Mouse (Mus musculus): ENCODE data around the gene Hpn. TPM values are rescaled to one million over a fixed set of nuclear protein-coding genes. Genes with fewer than 3 reads are reported as not detected.

Gene Hpn
- total RNA-seq (2014; rRNA removed): 0.49 and 2.6 TPM in 2 replicates
- 0.62 TPM in 1 of 2 replicates, not detected in the other for polyA plus RNA-seq (2015; fragmentation: Nextera tagmentation; extraction: Ambion mirVana)

DNA sequence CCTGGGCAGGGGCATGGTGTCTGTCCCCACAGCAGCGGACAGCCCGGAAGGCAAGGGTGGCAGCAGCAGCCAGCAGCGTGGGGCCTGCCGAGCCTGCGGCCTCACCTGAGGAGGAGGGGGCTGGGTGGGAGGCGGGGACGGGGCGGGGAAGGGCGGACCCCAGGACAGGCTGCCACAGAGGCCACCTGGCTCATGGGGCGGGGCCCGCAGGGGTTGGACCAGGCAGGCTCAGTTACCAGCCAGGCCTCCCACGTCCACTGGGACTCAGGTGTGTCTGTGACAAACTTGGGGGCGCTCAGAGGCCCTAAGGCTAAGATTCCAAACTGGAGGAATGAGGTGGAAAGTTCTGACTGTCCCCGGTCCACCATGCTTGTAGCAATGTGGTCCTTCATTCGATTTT is at the start of gene Hpn:
Hpn (minus strand) TSS at position 109 of the 400 bp plus-strand sequence.
- ATAC-seq (ENCODE audit: low FRiP score) (no peak), DNase-seq (ENCODE audit: low spot score) (no peak)
- no peak within 1 kb of the TSS for H3K27ac ChIP-seq (ENCODE audit: low read depth, low read length)
- no peaks in the 10 kb centered on the region for H3K36me3 ChIP-seq (ENCODE audit: insufficient read depth, low read length)
- 22% methylated on average over 11 of the region's 15 CpGs for WGBS
- no peak within 1 kb of the TSS for H3K9ac ChIP-seq (replicated peaks; ENCODE audit: low read length, poor library complexity, severe bottlenecking)
- TF ChIP-seq CTCF (IDR thresholded peaks at IDR 0.05): no peak
- H3K4me2 ChIP-seq (ENCODE audit: low read depth, low read length, poor library complexity, severe bottlenecking): no peak within 1 kb of the TSS
- no peaks in the 10 kb centered on the region for H3K9me3 ChIP-seq (ENCODE audit: low read length)
- no peaks in the 10 kb centered on the region for H3K27me3 ChIP-seq (ENCODE audit: insufficient read depth, low read length)
- no peak within 1 kb of the TSS for H3K4me3 ChIP-seq (ENCODE audit: low read depth, low read length)
- no peaks in the 10 kb centered on the region for H3K4me1 ChIP-seq (ENCODE audit: insufficient read depth, low read length)

DNA sequence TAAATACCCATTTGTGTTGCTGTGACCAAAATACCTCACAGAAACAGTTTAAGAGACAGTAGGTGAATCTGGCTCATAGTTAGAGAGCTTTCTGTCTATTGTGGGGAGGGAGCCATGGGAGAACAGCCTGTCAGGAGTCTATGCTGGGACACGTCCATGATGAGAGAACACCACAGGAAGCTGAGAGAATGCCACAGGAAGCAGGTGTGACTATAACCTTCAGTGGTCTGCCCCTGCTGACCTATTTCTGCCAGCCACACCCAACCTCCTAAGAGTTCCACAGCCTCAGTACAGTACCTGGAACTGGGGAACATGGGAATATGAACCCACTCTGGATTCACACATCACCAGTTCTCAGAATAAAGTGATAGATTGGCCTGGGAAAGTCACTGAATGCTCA is 49.7 kb upstream of the Hpn start:
- no peak overlapping the region for H3K9ac ChIP-seq (replicated peaks; ENCODE audit: low read length, poor library complexity, severe bottlenecking)
- ATAC-seq (ENCODE audit: low FRiP score): no peak
- 64% methylated on average over 1 of the region's 1 CpGs for WGBS

DNA sequence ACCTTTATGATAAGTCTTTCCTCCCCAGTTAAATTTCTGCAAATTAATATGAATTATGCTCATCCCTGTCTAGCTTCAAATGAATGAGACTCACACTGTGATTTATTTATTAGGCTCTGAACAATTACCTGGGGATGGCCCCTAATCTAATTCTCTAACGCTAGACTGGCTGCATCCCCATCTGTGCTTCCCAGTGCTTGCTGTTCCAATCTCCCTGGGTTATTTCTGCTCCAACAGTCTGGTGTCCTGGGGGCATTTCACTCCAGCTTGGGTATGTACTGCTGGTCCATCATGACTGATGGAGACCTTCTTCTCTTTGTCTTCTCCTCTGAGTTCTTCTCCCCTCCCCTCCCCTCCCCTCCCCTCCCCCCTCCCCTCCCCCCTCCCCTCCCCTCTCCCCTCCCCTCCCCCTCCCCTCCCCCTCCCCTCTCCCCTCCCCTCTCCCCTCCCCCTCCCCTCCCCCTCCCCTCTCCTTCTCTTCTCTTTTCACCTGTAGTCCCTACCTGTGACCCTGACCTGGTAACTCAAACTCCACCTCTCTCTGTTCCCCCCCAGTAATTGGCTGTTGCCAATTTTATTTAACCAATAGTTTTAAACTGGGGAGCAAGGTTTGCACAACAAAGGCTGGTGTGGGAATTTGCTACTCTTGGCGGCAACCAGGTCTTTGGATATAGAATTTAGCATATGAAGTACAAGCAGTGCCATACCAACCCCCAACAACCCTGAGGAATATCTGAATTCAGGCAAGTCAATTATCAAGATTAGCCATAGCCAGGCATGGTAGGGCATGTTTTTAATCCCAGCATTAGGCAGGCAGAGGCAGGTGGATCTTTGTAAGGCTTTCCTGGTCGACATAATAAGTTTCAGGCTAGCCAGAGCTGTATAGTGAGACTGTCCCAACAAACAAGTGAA is 48.8 kb upstream of the Hpn start:
- Histone ChIP-seq H3K27me3 (ENCODE audit: insufficient read depth, low read length) (no peaks in the 10 kb centered on the region), H3K9ac (replicated peaks; ENCODE audit: low read length, poor library complexity, severe bottlenecking) (no peak overlapping the region), H3K36me3 (ENCODE audit: insufficient read depth, low read length) (no peaks in the 10 kb centered on the region), H3K4me3 (ENCODE audit: low read depth, low read length) (no peak overlapping the region), H3K9me3 (ENCODE audit: low read length) (no peaks in the 10 kb centered on the region), H3K4me2 (ENCODE audit: low read depth, low read length, poor library complexity, severe bottlenecking) (no peak overlapping the region), H3K27ac (ENCODE audit: low read depth, low read length) (no peak overlapping the region), H3K4me1 (ENCODE audit: insufficient read depth, low read length) (no peaks in the 10 kb centered on the region)
- ATAC-seq (ENCODE audit: low FRiP score) (no peak), DNase-seq (ENCODE audit: low spot score) (no peak)
- no peak for TF ChIP-seq CTCF (IDR thresholded peaks at IDR 0.05)
- WGBS: 59% methylated on average over 3 of the region's 3 CpGs

More for the DNA sequence above, 49.7 kb upstream of the Hpn start:
- no peak overlapping the region for H3K4me2 ChIP-seq (ENCODE audit: low read depth, low read length, poor library complexity, severe bottlenecking)
- no peak for DNase-seq (ENCODE audit: low spot score)
- H3K9me3 ChIP-seq (ENCODE audit: low read length): no peaks in the 10 kb centered on the region
- no peak for TF ChIP-seq CTCF (IDR thresholded peaks at IDR 0.05)
- no peaks in the 10 kb centered on the region for H3K27me3 ChIP-seq (ENCODE audit: insufficient read depth, low read length)
- H3K4me1 ChIP-seq (ENCODE audit: insufficient read depth, low read length): no peaks in the 10 kb centered on the region
- no peaks in the 10 kb centered on the region for H3K36me3 ChIP-seq (ENCODE audit: insufficient read depth, low read length)
- no peak overlapping the region for H3K27ac ChIP-seq (ENCODE audit: low read depth, low read length)
- no peak overlapping the region for H3K4me3 ChIP-seq (ENCODE audit: low read depth, low read length)

DNA sequence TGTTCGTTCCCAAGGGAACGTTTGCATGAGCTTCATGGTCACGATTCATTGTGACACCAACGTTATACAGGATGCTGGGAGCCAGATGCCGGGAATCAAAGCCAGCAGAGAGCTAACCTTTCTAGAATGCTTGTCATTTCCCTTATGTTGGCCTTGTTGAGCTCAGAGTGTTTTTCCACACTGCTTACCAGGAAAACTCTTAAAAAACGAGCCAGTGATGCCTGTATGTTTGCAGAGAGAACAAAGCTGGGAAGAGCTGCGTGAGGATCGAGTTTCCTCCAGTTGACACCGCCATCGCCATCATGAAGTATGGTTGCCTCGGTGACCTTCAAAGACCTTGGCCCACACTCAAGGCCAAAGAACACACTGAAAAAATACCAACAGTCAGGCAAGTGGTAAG is 47.2 kb upstream of the Hpn start:
- Histone ChIP-seq H3K9ac (replicated peaks; ENCODE audit: low read length, poor library complexity, severe bottlenecking) (no peak overlapping the region), H3K9me3 (ENCODE audit: low read length) (no peaks in the 10 kb centered on the region), H3K4me2 (ENCODE audit: low read depth, low read length, poor library complexity, severe bottlenecking) (no peak overlapping the region), H3K4me3 (ENCODE audit: low read depth, low read length) (no peak overlapping the region), H3K27ac (ENCODE audit: low read depth, low read length) (no peak overlapping the region), H3K36me3 (ENCODE audit: insufficient read depth, low read length) (no peaks in the 10 kb centered on the region), H3K27me3 (ENCODE audit: insufficient read depth, low read length) (no peaks in the 10 kb centered on the region), H3K4me1 (ENCODE audit: insufficient read depth, low read length) (no peaks in the 10 kb centered on the region)
- DNase-seq (ENCODE audit: low spot score): no peak
- TF ChIP-seq CTCF (IDR thresholded peaks at IDR 0.05): no peak
- WGBS: 68% methylated on average over 11 of the region's 11 CpGs
- ATAC-seq (ENCODE audit: low FRiP score): no peak

DNA sequence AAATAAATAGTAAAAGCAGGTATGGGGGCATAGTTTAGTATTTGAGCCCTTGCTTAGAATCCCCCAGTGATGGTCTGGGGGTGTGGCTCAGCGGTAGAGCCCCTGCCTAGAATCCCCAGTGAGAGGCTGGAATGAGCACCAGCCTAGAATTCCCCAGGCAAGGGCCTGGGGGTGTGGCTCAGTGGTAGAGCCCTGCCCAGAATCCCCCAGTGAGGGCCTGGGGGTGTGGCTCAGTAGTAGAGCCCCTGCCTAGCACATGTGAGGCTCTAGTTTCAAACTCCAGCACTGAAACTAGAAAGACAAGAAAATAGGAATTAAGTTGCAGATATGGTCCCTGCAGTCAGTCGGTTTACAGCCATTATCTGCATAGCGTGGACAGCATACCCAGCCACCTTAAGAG is 46.7 kb upstream of the Hpn start:
- 52% methylated on average over 3 of the region's 3 CpGs for WGBS
- Histone ChIP-seq H3K4me2 (ENCODE audit: low read depth, low read length, poor library complexity, severe bottlenecking) (no peak overlapping the region), H3K4me1 (ENCODE audit: insufficient read depth, low read length) (no peaks in the 10 kb centered on the region), H3K27ac (ENCODE audit: low read depth, low read length) (no peak overlapping the region), H3K27me3 (ENCODE audit: insufficient read depth, low read length) (no peaks in the 10 kb centered on the region), H3K9me3 (ENCODE audit: low read length) (no peaks in the 10 kb centered on the region), H3K4me3 (ENCODE audit: low read depth, low read length) (no peak overlapping the region), H3K9ac (replicated peaks; ENCODE audit: low read length, poor library complexity, severe bottlenecking) (no peak overlapping the region), H3K36me3 (ENCODE audit: insufficient read depth, low read length) (no peaks in the 10 kb centered on the region)
- no peak for TF ChIP-seq CTCF (IDR thresholded peaks at IDR 0.05)
- ATAC-seq (ENCODE audit: low FRiP score) (no peak), DNase-seq (ENCODE audit: low spot score) (no peak)

DNA sequence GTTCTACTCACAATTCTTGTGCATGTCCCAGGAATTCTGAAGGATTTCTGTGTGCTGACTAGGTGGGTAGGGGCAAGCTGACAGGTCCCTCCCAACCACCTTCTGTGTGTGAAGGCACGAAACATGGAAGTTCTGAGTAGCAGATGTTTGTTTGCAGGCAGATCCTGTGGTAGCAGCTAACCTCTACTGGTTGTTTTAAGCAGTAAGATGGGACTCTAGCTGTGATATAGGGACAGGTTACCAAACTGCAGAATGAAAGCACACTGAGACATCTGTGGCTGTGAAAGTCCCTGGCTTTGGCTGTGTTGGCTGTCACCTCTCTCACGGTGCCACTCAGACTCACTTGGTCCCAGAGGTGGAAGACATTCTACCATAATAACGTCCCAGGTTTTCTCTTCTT is 46.2 kb upstream of the Hpn start:
- no peak for ATAC-seq (ENCODE audit: low FRiP score)
- Histone ChIP-seq H3K27ac (ENCODE audit: low read depth, low read length) (no peak overlapping the region), H3K36me3 (ENCODE audit: insufficient read depth, low read length) (no peaks in the 10 kb centered on the region), H3K4me1 (ENCODE audit: insufficient read depth, low read length) (no peaks in the 10 kb centered on the region), H3K4me2 (ENCODE audit: low read depth, low read length, poor library complexity, severe bottlenecking) (no peak overlapping the region), H3K27me3 (ENCODE audit: insufficient read depth, low read length) (no peaks in the 10 kb centered on the region), H3K9me3 (ENCODE audit: low read length) (no peaks in the 10 kb centered on the region), H3K9ac (replicated peaks; ENCODE audit: low read length, poor library complexity, severe bottlenecking) (no peak overlapping the region), H3K4me3 (ENCODE audit: low read depth, low read length) (no peak overlapping the region)
- no peak for DNase-seq (ENCODE audit: low spot score)
- no peak for TF ChIP-seq CTCF (IDR thresholded peaks at IDR 0.05)
- 83% methylated on average over 3 of the region's 3 CpGs for WGBS
